Mouse (Mus musculus) lung, postnatal 14 days (tissue): Measurements from ENCODE around the gene Smarcal1.

ENCODE experiments used
- DNase-seq: peaks from one replicate; pipeline ENCODE4 v3.0.0; 2021

Smarcal1 gene

DNA sequence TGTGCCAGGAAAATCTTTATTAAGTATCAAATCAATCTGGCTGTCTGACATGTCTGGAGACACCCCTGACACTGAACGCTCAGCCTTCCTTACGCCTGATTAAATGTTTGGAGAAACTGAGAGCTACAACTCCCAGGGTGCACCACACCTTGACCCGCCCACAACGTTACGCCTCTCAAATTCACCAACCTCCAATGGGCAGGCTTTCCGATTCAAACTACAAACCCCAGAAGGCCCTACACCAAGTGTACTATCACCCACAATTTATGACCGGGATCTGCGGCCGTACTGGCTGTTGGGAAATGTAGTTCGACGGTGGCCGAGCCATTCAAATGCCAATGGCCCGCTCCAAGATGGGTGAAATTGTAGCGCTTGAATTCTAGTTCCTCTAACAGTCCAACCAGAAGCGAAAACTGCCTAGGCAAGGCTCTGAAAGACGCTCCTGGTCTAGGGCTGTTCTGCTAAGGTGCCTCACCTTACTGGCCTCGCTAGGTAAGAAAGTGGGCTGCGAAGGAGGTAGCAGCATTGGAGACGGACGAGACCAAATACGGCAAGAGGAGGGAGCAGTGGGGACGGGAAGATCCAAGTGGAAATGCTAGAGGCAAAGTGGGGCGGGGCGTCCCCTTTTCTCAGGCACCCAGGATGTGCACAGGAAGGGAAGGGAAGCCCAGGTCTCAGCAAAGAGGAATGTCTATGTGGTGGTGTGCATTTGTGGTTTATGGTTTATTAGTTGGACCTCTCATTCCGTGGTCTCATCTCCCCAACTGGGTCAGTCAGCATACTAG, at the start of gene Smarcal1:
Gene Smarcal1 (plus strand): TSS at position 305 of the 785 bp plus-strand sequence.
- DNase-seq = peak; percentile 91

DNA sequence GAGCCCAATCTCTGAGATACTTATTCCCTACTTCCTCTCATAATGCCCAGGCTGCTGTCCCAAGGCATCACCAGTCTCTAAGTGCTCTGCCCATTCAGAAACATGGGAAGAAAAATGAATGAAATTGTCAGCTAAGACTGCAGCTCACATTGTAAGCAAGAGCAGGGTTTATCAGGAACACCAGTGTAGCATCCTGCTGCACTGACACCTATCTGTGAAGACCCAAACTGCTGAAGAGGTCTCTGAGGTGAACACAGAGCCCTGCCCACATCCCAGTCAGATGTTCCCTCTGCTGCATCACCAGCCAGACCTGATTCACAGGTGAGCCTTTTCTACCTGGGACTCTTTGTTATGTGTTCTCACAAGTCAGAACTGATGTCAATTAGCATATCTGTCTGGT, 49.6 kb upstream of the Smarcal1 start:
- DNase-seq = no peak

DNA sequence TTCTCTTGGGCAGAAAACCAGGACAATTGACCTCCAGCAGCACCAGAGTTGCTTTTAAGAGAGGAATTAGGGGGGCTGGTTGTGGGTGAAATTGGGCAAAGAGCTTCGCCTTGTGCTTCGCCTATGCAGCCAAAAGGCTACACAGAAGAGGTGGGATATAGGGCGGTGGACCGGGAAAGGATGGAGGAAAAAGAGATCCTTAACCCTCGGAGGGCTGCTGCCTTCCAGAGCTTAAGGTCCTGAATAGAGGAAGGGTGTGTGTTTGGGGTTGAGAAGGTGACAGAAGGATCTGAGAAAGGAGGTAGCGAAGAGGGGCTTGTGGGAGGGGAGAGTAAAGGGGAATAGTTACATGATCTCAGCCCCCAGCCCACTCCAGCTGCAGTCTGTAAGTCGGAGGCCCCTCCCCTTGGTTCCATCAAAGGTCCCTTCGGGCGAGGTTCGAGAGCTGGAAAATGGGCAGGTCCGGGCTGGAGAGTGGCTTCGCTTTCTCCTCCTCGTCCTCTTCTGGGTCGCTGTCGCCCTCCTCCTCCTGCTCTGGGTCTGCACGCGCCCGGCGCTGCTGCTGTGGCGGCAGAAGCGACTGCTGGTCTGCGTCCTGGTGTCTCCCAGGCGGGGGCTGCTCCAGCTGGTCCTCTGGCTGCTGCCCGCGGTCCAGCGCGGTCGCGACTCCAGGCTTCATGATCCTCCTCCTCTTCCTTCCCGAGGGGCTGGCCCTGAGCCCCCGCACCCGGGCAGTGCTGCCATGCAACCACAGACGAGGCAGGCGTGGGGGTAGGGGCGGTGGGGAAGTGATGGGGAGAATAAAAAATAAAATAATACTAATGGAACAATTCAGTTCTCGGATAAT, 47.1 kb upstream of the Smarcal1 start:
- no peak for DNase-seq

DNA sequence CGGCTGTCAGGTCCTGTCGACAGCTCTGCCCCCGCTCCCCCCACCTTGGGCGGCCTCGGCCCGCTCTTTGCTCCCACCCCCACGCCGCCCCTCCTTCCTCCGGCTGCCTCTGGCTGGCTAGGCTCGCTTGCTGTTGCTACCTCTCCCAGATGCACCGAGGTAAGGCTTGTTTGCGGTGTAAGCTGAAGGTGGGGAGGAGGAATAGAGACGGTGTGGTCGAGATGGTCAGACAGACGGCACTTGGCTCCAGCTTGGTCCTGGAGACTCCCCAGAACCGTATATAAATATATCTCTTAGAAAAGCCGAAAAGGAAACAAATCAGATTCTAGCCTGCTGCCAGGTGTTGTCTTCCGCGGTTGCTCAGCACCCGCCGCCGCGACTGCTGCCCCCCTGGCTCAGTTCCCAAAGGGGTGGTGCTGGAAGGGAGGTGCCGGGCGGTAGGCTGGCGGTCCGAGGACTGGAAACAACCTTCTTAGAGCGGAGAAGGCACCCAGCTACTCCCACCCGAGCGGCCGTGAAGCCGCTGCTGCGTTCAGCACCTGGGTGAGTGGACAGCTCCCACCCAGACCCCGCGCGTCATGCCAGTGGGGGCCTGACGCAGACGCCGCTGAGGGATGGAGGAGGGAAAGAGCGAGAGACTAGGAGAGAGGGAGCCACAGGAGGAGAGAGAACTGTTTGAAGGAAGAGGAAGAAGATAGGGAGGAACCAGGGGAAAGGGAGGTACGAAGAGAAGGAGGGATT, 46.3 kb upstream of the Smarcal1 start, which contains the start of gene March4:
Gene March4 (minus strand): TSS at position 320 of the 741 bp plus-strand sequence.
- peak; percentile 77 for DNase-seq

DNA sequence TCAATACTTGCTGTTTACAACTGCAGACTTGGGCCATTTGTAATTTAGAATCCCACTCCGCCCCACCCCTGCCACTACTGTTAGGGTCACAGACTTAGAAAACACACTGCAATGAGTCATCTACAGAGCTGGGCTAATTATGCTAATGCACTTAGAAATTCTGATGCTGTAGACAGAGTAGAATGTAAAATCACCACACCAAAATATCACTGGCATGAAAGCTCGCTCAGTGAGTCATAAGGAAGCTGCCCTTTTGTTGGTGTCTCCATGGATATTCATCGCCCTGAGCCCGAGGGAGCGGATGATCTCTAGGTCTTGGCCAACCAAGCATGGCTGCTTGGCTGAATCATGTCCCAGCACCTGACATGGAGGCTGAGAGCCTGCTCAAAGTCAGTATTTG, 44.8 kb upstream of the Smarcal1 start:
- DNase-seq = no peak

DNA sequence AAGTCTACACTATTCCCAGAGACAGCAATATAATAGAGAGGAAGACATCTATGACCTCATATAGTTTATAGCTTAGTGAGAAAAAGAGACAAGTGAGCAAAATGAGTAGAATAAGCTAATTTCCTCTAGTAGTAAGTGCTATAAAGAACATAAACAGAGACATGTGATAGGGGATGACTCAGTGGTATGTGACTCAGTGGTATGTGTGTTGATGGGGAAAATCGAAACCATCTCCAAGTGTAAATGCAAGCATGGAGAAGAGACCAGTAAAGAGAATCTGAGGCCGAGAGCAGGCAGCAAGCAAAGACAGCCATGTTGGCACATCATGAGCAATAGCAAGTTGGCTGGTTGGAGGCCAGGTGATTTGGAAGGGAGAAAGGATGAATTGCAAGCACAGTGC, 32.7 kb upstream of the Smarcal1 start:
- no peak for DNase-seq

DNA sequence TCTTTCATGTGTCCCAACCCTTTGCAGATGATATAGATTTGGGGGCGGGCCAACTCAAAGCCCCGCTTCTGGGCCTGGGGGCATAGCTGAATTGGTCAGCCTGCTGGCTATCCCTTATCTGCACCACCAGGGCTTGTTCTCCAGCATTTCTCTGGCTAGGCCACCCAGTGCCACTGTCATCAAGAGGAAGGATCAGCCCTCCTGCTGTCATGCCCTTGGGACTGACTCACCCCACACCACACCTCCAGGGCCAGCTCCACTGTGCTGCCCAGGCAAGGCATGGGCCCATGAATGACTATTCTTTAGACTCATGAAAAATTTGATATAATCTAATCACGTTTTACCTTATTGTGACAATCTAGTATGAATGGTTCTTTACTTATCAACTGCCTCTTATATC, 26.6 kb upstream of the Smarcal1 start:
- no peak for DNase-seq

DNA sequence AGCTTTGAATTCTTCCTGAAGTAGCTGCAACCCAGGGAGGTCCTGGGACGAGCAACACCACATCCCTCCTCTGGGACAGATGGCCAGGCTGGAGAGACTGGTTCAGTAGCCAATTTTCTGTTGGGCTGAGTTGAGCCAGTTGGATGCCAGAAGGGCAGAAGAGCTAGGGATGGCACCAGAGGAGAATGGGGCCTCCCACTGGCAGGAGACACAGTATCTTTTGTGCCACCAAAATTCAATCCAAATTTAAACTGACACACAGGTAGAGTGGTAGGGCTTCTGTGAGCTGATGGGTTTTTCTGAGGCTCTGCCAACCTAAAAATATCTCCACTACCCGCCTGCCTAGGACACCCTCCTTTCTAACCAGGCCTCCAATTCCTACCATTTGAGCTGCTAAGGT, 24.4 kb upstream of the Smarcal1 start:
- DNase-seq = no peak

DNA sequence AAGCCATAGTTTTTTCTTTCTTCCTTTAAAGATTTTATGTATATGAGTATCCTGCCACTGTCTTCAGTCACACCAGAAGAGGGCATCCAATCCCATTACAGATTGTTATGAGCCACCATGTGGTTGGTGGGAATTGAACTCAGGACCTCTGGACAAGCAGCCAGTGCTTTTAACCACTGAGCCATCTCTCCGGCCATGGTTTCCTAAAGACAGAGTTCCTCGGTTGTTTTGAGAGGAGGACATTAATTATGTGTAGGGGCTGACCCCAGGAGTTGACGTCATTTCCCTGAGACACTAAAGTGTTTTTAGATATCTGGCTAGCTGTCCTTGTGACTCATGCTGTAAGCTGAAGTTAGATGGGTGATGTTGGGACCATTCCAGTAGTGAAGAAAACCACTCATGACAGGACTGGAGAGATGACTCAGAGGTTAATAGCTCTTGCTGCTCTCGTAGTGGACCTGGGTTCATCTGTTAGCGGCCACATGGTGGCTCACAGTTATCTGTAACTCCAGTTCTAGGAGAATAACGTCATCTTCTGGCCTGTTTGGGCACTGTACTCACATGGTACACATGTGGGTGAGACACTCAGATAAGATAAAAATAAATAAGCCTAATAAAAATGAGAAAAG, 18.6 kb upstream of the Smarcal1 start:
- no peak for DNase-seq

DNA sequence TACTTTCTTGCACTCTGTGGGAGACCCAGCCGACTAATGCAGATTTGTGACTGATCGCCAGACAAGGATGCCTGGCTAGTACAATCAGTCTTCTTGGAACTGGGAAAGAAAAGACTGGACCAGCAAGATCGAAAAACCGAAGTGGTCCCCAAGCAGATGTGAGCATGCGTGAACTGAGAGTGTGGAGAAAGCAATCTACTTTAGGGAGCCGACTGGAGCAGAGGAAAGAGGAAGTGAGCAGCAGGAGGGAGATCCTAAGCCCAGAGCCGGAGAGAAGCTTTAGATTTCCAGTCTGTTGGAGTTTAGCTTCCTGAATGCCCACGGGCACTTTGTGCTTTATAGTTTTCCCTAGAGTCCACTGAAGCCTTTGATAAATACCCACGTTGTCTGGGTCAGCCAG, 16.0 kb upstream of the Smarcal1 start:
- no peak for DNase-seq

DNA sequence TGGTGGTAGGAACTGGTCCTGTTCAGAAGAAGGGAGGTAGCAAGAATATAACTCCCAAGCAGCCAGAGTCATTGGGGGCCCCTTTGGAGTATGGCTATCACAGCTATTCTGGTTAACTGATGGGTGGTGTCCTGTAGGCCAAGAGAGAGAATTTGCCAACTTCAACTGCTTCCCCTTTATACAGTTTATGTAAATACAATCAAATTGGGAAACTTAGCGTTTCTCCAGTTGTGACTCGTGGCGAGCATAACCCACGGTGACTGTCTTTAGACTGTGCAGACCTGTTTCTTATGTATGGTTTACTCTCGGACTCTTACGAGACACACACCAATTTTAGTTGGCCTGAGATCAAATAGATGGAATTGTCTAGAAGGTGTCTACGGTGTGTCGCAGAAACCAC, 14.3 kb upstream of the Smarcal1 start:
- no peak for DNase-seq

DNA sequence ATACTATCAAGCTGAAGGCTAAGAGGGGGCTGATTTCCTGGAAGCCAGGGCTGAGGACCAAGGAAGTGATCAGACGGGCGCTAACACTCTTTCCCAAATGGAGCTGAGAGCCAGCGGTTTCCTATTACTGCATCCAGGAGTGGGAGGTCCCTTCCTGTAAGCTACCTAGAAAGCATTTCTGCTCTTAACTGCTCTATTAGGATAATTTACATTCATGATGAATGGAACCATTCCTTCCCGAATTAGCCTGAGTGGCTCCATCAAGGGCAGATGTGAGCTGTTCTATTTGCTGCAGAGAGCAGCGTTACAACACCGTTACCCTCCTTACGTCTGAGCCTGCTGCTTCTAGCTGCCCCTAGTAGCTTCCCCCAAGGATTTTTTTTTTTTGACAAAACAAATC, 9.0 kb upstream of the Smarcal1 start:
- no peak for DNase-seq

DNA sequence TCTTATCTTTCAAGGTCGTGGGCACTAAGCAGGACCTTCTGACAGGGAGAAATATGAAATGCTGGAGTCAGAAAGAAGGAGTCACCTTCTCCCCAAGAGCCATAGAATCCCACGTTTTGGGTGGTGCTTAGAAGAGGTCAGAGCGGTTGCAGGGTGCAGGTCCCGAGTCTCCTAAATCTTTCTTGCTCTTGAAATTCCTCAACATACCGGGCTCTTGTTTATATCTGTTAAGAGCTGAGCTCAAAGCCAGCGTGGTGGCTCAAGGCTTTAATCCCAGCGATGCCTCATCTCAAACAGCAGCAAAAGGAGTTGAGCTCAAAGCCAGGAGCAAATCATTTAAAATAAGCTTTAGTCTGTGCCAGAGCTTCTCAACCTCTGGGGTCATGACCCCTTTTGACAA, 8.4 kb upstream of the Smarcal1 start:
- DNase-seq = no peak

DNA sequence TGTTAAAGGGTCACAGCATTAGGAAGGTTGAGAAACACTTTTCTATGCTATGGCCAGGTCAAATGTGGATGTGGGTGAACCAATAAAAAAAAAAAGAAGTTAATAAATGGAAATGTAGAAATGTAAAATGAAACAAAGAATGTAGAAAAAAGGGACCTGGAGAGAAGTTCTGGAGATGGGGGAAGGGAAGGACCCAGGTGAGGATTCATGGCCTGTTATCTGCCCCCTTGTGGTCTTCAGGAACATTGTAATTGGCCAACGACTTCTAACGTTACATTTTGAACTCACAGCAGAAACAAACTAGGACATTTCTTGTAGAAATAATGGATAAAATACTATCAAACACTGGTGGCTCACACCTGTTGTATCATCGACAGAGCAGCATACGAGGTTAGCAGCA, 7.9 kb upstream of the Smarcal1 start:
- DNase-seq = no peak

DNA sequence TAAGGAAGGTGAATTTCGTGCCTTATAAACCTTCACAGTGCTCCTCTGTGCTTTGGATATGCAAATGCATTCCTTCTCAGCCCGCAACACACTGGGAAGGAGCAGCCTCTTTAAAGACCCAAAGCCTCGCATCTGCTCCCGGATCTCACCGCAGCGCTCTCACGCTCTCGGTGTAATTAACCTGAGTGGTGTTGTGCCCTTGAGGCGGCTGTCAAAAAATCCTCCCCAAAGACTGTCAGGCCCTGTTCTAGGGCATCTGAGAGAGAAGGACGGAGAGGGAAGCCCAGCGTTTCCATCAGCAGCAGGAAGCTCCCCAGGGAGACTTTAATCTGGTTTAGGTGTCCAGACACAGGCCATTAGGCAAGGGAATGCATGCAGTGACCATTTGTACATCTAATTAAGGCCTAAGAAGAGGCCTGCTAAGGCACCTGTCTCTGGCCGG, 5.5 kb upstream of the Smarcal1 start:
- DNase-seq = no peak

DNA sequence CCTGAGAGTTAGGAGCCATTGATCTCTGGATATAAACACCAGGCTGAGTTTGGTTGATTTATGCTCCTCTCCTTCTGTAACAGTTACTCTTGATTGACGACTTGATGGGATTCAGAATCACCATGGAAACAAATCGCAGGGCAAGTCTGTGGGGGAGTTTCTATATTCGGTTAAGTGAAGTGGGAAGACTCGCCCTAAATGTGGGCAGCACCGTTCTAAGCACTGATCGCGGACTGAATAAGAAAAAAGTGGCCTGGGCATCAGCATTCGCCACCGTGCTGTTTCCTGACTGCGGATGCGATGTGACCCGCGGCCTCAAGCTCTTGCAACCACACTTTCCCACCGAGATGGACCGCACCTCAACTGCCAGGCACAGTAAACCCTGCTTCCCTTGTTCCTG, 4.7 kb upstream of the Smarcal1 start:
- DNase-seq = no peak

DNA sequence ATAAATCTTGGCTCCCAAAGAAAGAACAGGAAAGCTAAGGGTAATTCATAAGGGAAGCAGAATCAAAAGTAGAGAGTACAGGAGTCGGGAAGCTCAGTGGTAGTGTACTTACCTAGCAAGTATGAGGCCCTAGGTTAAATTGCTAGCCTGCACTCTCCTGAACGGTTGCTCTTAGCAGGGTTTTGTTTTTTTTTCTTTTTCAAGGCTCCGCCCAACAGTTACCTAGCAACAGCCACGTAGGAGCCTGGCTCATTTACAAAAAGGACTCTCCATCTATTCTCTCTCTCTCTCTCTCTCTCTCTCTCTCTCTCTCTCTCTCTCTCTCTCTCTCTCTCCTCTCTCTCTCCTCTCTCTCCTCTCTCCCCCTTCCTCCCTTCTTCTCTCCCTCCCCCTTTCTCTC, 4.2 kb upstream of the Smarcal1 start:
- no peak for DNase-seq

DNA sequence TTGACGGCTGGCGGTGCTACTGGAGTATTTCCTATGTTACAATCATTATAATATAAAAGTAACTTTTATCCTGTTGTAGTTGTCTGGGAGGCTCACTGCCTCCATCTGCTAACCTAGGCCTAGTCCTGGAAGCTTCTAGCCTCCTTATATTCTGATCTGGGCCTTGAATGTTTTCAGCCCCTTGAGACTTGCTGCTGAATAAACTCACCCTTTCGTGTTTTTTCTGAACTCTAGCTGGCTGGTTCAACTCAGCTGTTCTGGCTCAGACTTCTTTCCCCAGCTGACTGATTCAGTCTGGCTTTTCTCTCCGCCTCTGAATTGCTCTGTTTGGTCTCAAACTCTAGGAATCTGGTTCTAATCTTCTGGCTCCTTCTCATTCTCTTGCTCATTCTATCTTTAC, 855 bp downstream of the Smarcal1 start:
- no peak for DNase-seq

DNA sequence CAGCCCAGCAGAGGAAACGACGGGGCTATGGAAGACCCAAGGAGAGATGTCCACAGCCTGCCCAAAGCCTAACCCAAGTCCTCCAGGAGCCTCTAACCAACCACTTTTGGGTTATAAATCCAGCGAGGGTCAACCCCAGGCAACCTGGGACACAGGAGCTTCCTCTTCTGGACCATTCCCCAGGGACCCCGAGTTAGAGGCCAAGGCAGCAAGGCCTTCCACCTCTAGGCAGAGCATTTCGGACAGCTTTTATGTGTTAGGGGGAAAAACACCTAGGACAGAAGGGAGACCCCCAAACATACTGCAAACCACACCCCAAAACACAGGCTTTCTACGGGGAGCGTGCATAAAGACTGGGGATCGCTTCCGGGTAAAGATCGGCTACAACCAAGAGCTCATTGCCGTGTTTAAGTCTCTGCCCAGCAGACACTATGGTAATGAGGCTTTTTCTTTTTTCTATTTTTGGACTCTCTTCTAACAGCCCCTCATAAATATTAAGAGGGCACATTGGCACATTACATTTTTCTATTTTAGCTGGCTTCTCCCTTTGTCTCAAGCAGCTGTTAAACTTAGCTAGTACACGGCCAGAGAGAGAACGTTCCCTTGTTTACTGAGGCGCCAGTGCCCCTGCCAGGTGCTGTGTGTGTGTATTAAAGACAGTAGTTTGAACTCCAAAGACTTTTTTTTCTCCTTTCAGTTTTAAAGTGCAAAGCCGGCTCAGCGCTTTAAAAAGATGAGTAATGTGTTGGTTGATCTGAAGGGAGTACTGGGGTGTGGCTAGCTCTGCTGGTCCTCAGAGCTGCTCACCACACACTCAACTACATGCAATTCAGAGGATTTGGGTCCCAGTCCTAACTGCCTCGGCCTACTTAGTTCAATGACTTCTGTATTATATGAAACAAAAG, 3.2 kb downstream of the Smarcal1 start:
- no peak for DNase-seq

DNA sequence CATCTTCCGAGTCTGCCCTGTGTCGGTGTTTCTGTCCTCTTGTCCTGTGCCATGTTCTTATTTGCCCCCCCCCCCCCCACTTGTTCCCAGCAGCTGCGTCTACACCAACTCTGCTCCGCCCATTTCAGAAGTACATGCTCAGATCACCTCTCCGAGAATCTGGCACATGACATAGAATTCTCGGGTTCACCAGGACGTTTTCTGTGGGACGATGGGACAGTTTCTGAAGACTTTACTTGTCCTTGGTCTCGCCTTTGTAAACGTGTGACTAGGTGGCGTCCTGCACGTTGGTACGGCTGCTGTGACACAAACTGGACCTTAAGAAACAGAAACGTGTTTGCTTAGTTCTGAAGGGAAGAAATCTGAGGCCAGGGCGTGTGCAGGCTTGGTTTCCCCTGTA, 4.5 kb downstream of the Smarcal1 start:
- DNase-seq = no peak

DNA sequence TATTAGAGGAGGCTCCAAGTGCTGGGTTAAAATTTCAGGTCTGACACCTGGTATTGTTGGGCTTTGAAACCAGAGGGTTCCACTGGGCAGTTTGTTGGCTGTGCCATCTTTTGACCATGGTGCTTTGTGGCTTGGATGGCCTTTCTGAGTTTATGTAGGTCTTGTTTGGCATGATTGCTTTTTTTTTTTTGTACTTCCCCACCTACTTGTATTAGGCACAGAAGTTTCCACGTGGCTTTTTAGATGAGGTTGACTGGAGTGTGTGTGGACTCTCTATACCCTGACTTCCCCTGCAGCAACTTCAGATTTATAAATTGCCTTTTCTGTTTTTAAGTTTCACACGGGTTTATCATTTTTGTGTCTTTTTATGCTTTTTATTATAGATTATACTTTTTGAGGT, 5.7 kb downstream of the Smarcal1 start:
- DNase-seq = no peak

DNA sequence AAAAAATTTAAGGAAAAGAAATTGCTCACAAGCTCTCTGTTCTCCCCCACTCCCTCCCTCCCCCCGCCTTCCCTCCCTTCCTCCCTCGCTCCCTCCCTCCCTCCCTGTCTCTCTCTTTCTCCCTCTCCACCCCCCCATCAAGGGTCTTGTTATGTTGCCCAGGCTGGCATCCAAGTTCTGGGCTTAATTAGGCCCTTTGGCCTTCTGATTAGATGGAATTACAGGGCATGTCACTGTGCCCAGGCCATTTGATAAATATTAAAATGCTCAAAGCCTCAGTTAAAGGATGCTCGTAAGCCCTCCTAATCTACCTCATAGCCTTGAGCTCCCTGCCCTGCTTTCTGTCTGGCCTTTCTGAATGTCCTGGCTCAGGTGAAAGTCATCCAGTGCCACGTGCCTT, 7.6 kb downstream of the Smarcal1 start:
- no peak for DNase-seq
